Mouse (Mus musculus) cortical plate, adult 2 months (tissue): ENCODE results near the gene Gm5767. TPM values are rescaled to one million over a fixed set of nuclear protein-coding genes. Genes with fewer than 3 reads are reported as not detected.

ENCODE experiments used
- H3K27ac ChIP-seq: fragments of 200-500 bp; 2 replicates; pipeline ENCODE4 v1.5.1; 2012; ENCODE audit warnings: low read length, control low read depth, inconsistent platforms; ENCODE audit not compliant: insufficient read depth
- H3K4me1 ChIP-seq: fragments of 200-500 bp; 2 replicates; pipeline ENCODE4 v1.6.1; 2011; ENCODE audit warnings: low read length; ENCODE audit not compliant: control insufficient read depth, insufficient read depth
- H3K4me3 ChIP-seq: fragments of 200-500 bp; 2 replicates; pipeline ENCODE4 v1.5.1; 2011; ENCODE audit warnings: mild to moderate bottlenecking, low read length, control low read depth; ENCODE audit not compliant: insufficient read depth
- CTCF ChIP-seq: fragments of 200-500 bp; IDR thresholded peaks from 2 replicates; pipeline ENCODE4 v1.5.1; 2011; ENCODE audit warnings: mild to moderate bottlenecking, control low read depth, low read length; ENCODE audit not compliant: insufficient read depth; ENCODE audit errors: extremely low read depth
- POLR2A ChIP-seq: fragments of 200-500 bp; IDR thresholded peaks from 2 replicates; pipeline ENCODE4 v1.6.1; 2011; ENCODE audit warnings: mild to moderate bottlenecking, low read length, control low read depth; ENCODE audit not compliant: insufficient read depth; ENCODE audit errors: extremely low read depth
- polyA plus RNA-seq: library from polyadenylated mRNA; depleted of rRNA; stranded (reverse); fragments of >200 nt; gene quantifications from 2 replicates; pipeline ENCODE4 v1.2.3, GENCODE M21; 2012

Gm5767 gene
- polyA plus RNA-seq, 1 experiment = not detected

- no peak overlapping the region for H3K4me3 ChIP-seq
- TF ChIP-seq CTCF (no peak), POLR2A (no peak)
- H3K4me1 ChIP-seq = no peaks in the 10 kb centered on the region
- no peak overlapping the region for H3K27ac ChIP-seq
Measured at GRCm38 (mm10) chr16:8668386-8668785, 12.2 kb upstream of the Gm5767 start.

GRCm38 (mm10) chr16:8669432-8669831 lies 11.1 kb upstream of the Gm5767 start:
- no peaks in the 10 kb centered on the region for H3K4me1 ChIP-seq

GRCm38 (mm10) chr16:8670041-8671035 lies 10.2 kb upstream of the Gm5767 start:
- H3K27ac ChIP-seq = peak overlapping the region; percentile 83
- H3K4me1 ChIP-seq = no peaks in the 10 kb centered on the region
- peak overlapping the region; percentile 51 for H3K4me3 ChIP-seq
- TF ChIP-seq CTCF = no peak
- TF ChIP-seq POLR2A = no peak

More at GRCm38 (mm10) chr16:8669432-8669831, 11.1 kb upstream of the Gm5767 start:
- TF ChIP-seq CTCF (no peak), POLR2A (no peak)
- H3K27ac ChIP-seq = no peak overlapping the region
- 0 out of 2 replicates have a peak overlapping the region, but pooled peaks have one; percentile 51 for H3K4me3 ChIP-seq

- peak; percentile 50; the same call in 1 of the 2 replicates for TF ChIP-seq POLR2A
- no peak for TF ChIP-seq CTCF
- H3K27ac ChIP-seq = peak within 1 kb of the TSS; percentile 31; the same call in 1 of the 2 replicates
- no peaks in the 10 kb centered on the region for H3K4me1 ChIP-seq
- peak within 1 kb of the TSS; percentile 51 for H3K4me3 ChIP-seq
Measured at GRCm38 (mm10) chr16:8671551-8672349, 8.8 kb upstream of the Gm5767 start, which contains the start of gene Carhsp1. TSS of gene Carhsp1 (minus strand) at chr16:8672155.

- TF ChIP-seq CTCF = no peak
- TF ChIP-seq POLR2A = no peak
- no peaks in the 10 kb centered on the region for H3K4me1 ChIP-seq
- no peak overlapping the region for H3K27ac ChIP-seq
- H3K4me3 ChIP-seq = peak overlapping the region; percentile 51; the same call in 1 of the 2 replicates
Measured at GRCm38 (mm10) chr16:8672350-8672687, 8.3 kb upstream of the Gm5767 start.

GRCm38 (mm10) chr16:8672811-8673210 lies 7.8 kb upstream of the Gm5767 start:
- no peaks in the 10 kb centered on the region for H3K4me1 ChIP-seq
- H3K27ac ChIP-seq = no peak overlapping the region
- no peak overlapping the region for H3K4me3 ChIP-seq
- no peak for TF ChIP-seq CTCF
- no peak for TF ChIP-seq POLR2A

- Histone ChIP-seq H3K27ac (no peak overlapping the region), H3K4me3 (no peak overlapping the region), H3K4me1 (no peaks in the 10 kb centered on the region)
- TF ChIP-seq CTCF (no peak), POLR2A (no peak)
Measured at GRCm38 (mm10) chr16:8673343-8673742, 7.2 kb upstream of the Gm5767 start.

- TF ChIP-seq POLR2A (no peak), CTCF (peak; percentile 69)
- Histone ChIP-seq H3K4me1 (no peaks in the 10 kb centered on the region), H3K4me3 (no peak overlapping the region), H3K27ac (no peak overlapping the region)
Measured at GRCm38 (mm10) chr16:8674165-8674564, 6.4 kb upstream of the Gm5767 start.

- Histone ChIP-seq H3K4me1 (no peaks in the 10 kb centered on the region), H3K4me3 (no peak overlapping the region), H3K27ac (no peak overlapping the region)
- TF ChIP-seq CTCF (no peak), POLR2A (no peak)
Measured at GRCm38 (mm10) chr16:8675559-8675958, 5.0 kb upstream of the Gm5767 start.

GRCm38 (mm10) chr16:8676228-8676627 lies 4.3 kb upstream of the Gm5767 start:
- Histone ChIP-seq H3K27ac (no peak overlapping the region), H3K4me1 (no peaks in the 10 kb centered on the region), H3K4me3 (no peak overlapping the region)
- no peak for TF ChIP-seq POLR2A
- no peak for TF ChIP-seq CTCF
